Mouse (Mus musculus): ENCODE measurements around the gene Lfng.

DNA sequence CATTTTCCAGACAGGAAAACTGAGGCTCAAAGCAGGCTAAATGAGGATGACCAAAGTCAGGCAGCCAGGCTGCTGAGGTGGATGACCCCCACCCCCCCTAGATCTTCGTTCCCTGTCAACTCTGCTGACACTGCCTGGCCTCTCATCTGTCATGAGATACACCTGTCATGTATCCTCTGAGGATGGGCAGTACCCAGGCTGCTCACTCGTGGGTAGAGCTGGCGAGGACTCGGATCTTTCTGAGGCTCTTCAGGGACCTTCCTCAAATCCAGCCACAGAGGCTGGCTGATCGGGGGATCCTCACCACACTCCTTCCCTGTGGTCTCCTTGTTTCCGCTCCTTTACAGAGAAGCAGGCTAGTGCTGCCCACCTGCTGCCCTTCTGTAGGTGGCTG lies 9.0 kb downstream of the Lfng start:
- TF ChIP-seq EP300 (optimal IDR thresholded peaks at IDR 0.05) (no peak), CTCF (IDR thresholded peaks at IDR 0.05; ENCODE audit: low read depth) (no peak)
